8 mouse cellular contexts compared by ENCODE assay signal in genomic region chr11:121421553-121422173, GRCm38 (mm10). TPM values are rescaled to one million over a fixed set of nuclear protein-coding genes. Genes with fewer than 3 reads are reported as not detected.
DNase-seq lines count a peak whose midpoint lies in the region; ATAC-seq lines count a peak whose summit lies in the region.

No protein-coding gene starts in this region.

- ATAC-seq in hindbrain, embryonic 11.5 days (ENCODE audit: low FRiP score) = peak; percentile 79

- H3K27ac ChIP-seq in heart, embryonic 10.5 days = peak overlapping the region; percentile 84
- no peak overlapping the region for H3K27ac ChIP-seq in hindbrain, embryonic 11.5 days (ENCODE audit: low read depth, low read length)

- H3K9ac ChIP-seq in hindbrain, embryonic 11.5 days (ENCODE audit: low read depth, low read length) = peak overlapping the region; percentile 74

- H3K4me2 ChIP-seq in hindbrain, embryonic 11.5 days (replicated peaks; ENCODE audit: low read depth, low read length) = peak overlapping the region; percentile 64

- H3K27me3 ChIP-seq in heart, embryonic 10.5 days (ENCODE audit: insufficient read depth, poor library complexity, severe bottlenecking) = no peaks in the 10 kb centered on the region
- H3K27me3 ChIP-seq in hindbrain, embryonic 11.5 days (ENCODE audit: control insufficient read depth, insufficient read depth, low read length) = no peaks in the 10 kb centered on the region

- H3K9me3 ChIP-seq in heart, embryonic 10.5 days = no peaks in the 10 kb centered on the region
- no peaks in the 10 kb centered on the region for H3K9me3 ChIP-seq in hindbrain, embryonic 11.5 days (ENCODE audit: control insufficient read depth, low read length)

- WGBS in heart, embryonic 10.5 days = 1% methylated on average over 28 of the region's 28 CpGs
- WGBS in hindbrain, embryonic 11.5 days = under 1% methylated on average over 28 of the region's 28 CpGs

- intact Hi-C loops in heart, postnatal 36 days (cut with DNase I) = loop anchor here (2.0 kb wide), 1 partner anchor 67 kb away; the partner anchor contains the start of gene Wdr45b

- 0 out of 2 replicates have a peak, but pooled peaks cover 9% of the 10 kb centered on the region for H3K4me1 ChIP-seq in heart, embryonic 10.5 days
- H3K4me1 ChIP-seq in hindbrain, embryonic 11.5 days (replicated peaks; ENCODE audit: control insufficient read depth, insufficient read depth, low read length) = no peaks in the 10 kb centered on the region; the same call in 1 of the 2 replicates

- H3K36me3 ChIP-seq in heart, embryonic 10.5 days = no peaks in the 10 kb centered on the region
- H3K36me3 ChIP-seq in hindbrain, embryonic 11.5 days (ENCODE audit: control insufficient read depth, insufficient read depth, low read length) = no peaks in the 10 kb centered on the region

- H3K4me3 ChIP-seq in heart, embryonic 10.5 days = peak overlapping the region; percentile 81
- H3K4me3 ChIP-seq in hindbrain, embryonic 11.5 days (ENCODE audit: low read depth, low read length) = peak overlapping the region; percentile 64

- DNase-seq in heart, embryonic 10.5 days (ENCODE audit: low spot score) = no peak
- DNase-seq in heart, postnatal 36 days = no peak
- peak; percentile 29 for DNase-seq in NIH3T3 (ENCODE audit: low read depth)
- no peak for DNase-seq in hindbrain, embryonic 11.5 days (ENCODE audit: low spot score)
- peak; percentile 19 for DNase-seq in lung, postnatal 14 days
- DNase-seq in T-cell, adult 2 months (ENCODE audit: low spot score) = no peak
- no peak for DNase-seq in urinary bladder, postnatal 4 days (ENCODE audit: low spot score in 2 of 2)
- no peak for DNase-seq in kidney, postnatal 14 days

RNA-seq across cellular contexts. Expression of gene Fn3krp, which starts 0.5 kb away (rescaled TPM):
- polyA plus RNA-seq in heart, embryonic 10.5 days (2016; fragmentation: Nextera tagmentation; extraction: Ambion mirVana) = 3.0 and 3.6 TPM in 2 replicates
- total RNA-seq in heart, postnatal 36 days (2021) = 1 to 10 TPM; 7.3 to 7.4 TPM
- 8.5 and 8.6 TPM in 2 replicates for polyA plus RNA-seq in hindbrain, embryonic 11.5 days (2014; fragmentation: Nextera tagmentation; extraction: Ambion mirVana)

RNA-seq across cellular contexts. Expression of gene Fn3k, which starts 13.1 kb away (rescaled TPM):
- 1.4 and 3.7 TPM in 2 replicates for polyA plus RNA-seq in heart, embryonic 10.5 days (2016; fragmentation: Nextera tagmentation; extraction: Ambion mirVana)
- 10 to 100 TPM; 26.9 to 27.6 TPM for total RNA-seq in heart, postnatal 36 days (2021)
- 2.1 and 2.6 TPM in 2 replicates for polyA plus RNA-seq in hindbrain, embryonic 11.5 days (2014; fragmentation: Nextera tagmentation; extraction: Ambion mirVana)

RNA-seq across cellular contexts. Expression of gene Tbcd, which starts 30.1 kb away (rescaled TPM):
- 35.3 and 36.7 TPM in 2 replicates for polyA plus RNA-seq in heart, embryonic 10.5 days (2016; fragmentation: Nextera tagmentation; extraction: Ambion mirVana)
- 10 to 100 TPM; 11.0 to 11.6 TPM for total RNA-seq in heart, postnatal 36 days (2021)
- 32.3 and 36.9 TPM in 2 replicates for polyA plus RNA-seq in hindbrain, embryonic 11.5 days (2014; fragmentation: Nextera tagmentation; extraction: Ambion mirVana)

RNA-seq across cellular contexts. Expression of gene Rab40b, which starts 33.6 kb away (rescaled TPM):
- polyA plus RNA-seq in heart, embryonic 10.5 days (2016; fragmentation: Nextera tagmentation; extraction: Ambion mirVana) = 1.8 and 3.7 TPM in 2 replicates
- total RNA-seq in heart, postnatal 36 days (2021) = 1 to 10 TPM; 1.0 to 1.6 TPM
- 3.3 TPM in 2 replicates for polyA plus RNA-seq in hindbrain, embryonic 11.5 days (2014; fragmentation: Nextera tagmentation; extraction: Ambion mirVana)

Comparison
In these comparisons a context has a peak if more than half of its experiments do, and no peak if none do; other contexts are left out.
1. DNase-seq: peak in NIH3T3 (single experiment) and lung, postnatal 14 days (single experiment); none in heart, embryonic 10.5 days (single experiment), heart, postnatal 36 days (0 of 2), hindbrain, embryonic 11.5 days (single experiment), T-cell, adult 2 months (single experiment), urinary bladder, postnatal 4 days (0 of 2) and kidney, postnatal 14 days (single experiment).